Mouse (Mus musculus) midbrain, embryonic 15.5 days (tissue): Measurements from ENCODE around the gene Pmpca. TPM values are rescaled to one million over a fixed set of nuclear protein-coding genes. Genes with fewer than 3 reads are reported as not detected.
A peak's percentile ranks its signal among the peaks of the same experiment; 100 is the strongest.

ENCODE experiments used
- ATAC-seq: fragments of 200-750 bp; cut with Nextera tagmentation; replicated peaks from 2 replicates; pipeline ENCODE4 v1.8.0; 2017; ENCODE audit warnings: moderate TSS enrichment
- H3K27ac ChIP-seq: fragments of 300-500 bp; sonication (generic); 2 replicates; pipeline ENCODE4 v1.5.1; 2015; ENCODE audit warnings: mild to moderate bottlenecking, inconsistent platforms
- H3K27me3 ChIP-seq: fragments of 300-500 bp; sonication (generic); replicated peaks from 2 replicates; pipeline ENCODE4 v1.6.1; 2015; ENCODE audit warnings: inconsistent platforms
- H3K36me3 ChIP-seq: fragments of 300-500 bp; sonication (generic); replicated peaks from 2 replicates; pipeline ENCODE4 v1.6.1; 2015; ENCODE audit warnings: inconsistent platforms
- H3K4me1 ChIP-seq: fragments of 300-500 bp; sonication (generic); 2 replicates; pipeline ENCODE4 v1.6.1; 2015; ENCODE audit warnings: inconsistent platforms
- H3K4me2 ChIP-seq: fragments of 300-500 bp; sonication (generic); 2 replicates; pipeline ENCODE4 v1.6.1; 2015; ENCODE audit warnings: inconsistent platforms, mild to moderate bottlenecking, moderate library complexity
- H3K4me3 ChIP-seq: fragments of 300-500 bp; sonication (generic); 2 replicates; pipeline ENCODE4 v1.5.1; 2015; ENCODE audit warnings: mild to moderate bottlenecking, inconsistent platforms
- H3K9ac ChIP-seq: fragments of 300-500 bp; sonication (generic); 2 replicates; pipeline ENCODE4 v1.6.1; 2015; ENCODE audit warnings: mild to moderate bottlenecking, inconsistent platforms
- H3K9me3 ChIP-seq: fragments of 300-500 bp; sonication (generic); 2 replicates; pipeline ENCODE4 v1.6.1; 2016; ENCODE audit warnings: inconsistent platforms
- WGBS: fragments of 180-500 bp; shearing (Covaris S2); methylation state at CpG from one replicate; pipeline ENCODE4 v1.1.7; 2015; ENCODE audit warnings: mixed read lengths; 5-methylcytosine and 5-hydroxymethylcytosine counted together
- polyA plus RNA-seq: library from polyadenylated mRNA; unstranded; fragments of >200 nt; fragmentation: Nextera tagmentation; extraction: Ambion mirVana; gene quantifications from 2 replicates; pipeline ENCODE4 v1.2.1, GENCODE M21; 2015

Gene Pmpca
- 92.1 and 97.6 TPM in 2 replicates for polyA plus RNA-seq

- Histone ChIP-seq H3K4me1 (peaks cover 23% of the 10 kb centered on the region), H3K36me3 (peaks cover 60% of the 10 kb centered on the region), H3K4me2 (peak within 1 kb of the TSS; percentile 96), H3K27me3 (no peaks in the 10 kb centered on the region), H3K9ac (peak within 1 kb of the TSS; percentile 90), H3K27ac (peak within 1 kb of the TSS; percentile 77), H3K4me3 (peak within 1 kb of the TSS; percentile 86), H3K9me3 (no peaks in the 10 kb centered on the region)
- ATAC-seq = peak; percentile 93
- WGBS = under 1% methylated on average over 60 of the region's 60 CpGs
Measured at GRCm38 (mm10) chr2:26389154-26389690, at the start of gene Pmpca, which contains the start of gene Entr1. Pmpca (plus strand) TSS chr2:26389339. Entr1 (minus strand) TSS chr2:26389316.

GRCm38 (mm10) chr2:26341510-26341981, 47.6 kb upstream of the Pmpca start:
- WGBS = 92% methylated on average over 2 of the region's 2 CpGs
- Histone ChIP-seq H3K9me3 (no peaks in the 10 kb centered on the region), H3K27ac (no peak overlapping the region; the same call in 1 of the 2 replicates), H3K4me2 (no peak overlapping the region), H3K4me1 (no peaks in the 10 kb centered on the region), H3K9ac (no peak overlapping the region), H3K36me3 (peaks cover 51% of the 10 kb centered on the region), H3K4me3 (no peak overlapping the region), H3K27me3 (no peaks in the 10 kb centered on the region)
- no peak for ATAC-seq

GRCm38 (mm10) chr2:26342044-26342443, 47.1 kb upstream of the Pmpca start:
- WGBS = 86% methylated on average over 10 of the region's 10 CpGs
- H3K9ac ChIP-seq = no peak overlapping the region
- H3K4me1 ChIP-seq = no peaks in the 10 kb centered on the region
- H3K9me3 ChIP-seq = no peaks in the 10 kb centered on the region
- no peak overlapping the region; the same call in 1 of the 2 replicates for H3K27ac ChIP-seq
- no peak overlapping the region for H3K4me2 ChIP-seq
- H3K4me3 ChIP-seq = no peak overlapping the region
- H3K27me3 ChIP-seq = no peaks in the 10 kb centered on the region
- ATAC-seq = no peak
- peaks cover 56% of the 10 kb centered on the region for H3K36me3 ChIP-seq

GRCm38 (mm10) chr2:26342609-26343490, 46.3 kb upstream of the Pmpca start:
- H3K9me3 ChIP-seq = no peaks in the 10 kb centered on the region

GRCm38 (mm10) chr2:26348241-26348640, 40.9 kb upstream of the Pmpca start:
- Histone ChIP-seq H3K27ac (no peak overlapping the region), H3K9ac (no peak overlapping the region), H3K4me2 (no peak overlapping the region), H3K9me3 (no peaks in the 10 kb centered on the region), H3K27me3 (no peaks in the 10 kb centered on the region), H3K4me3 (no peak overlapping the region), H3K36me3 (peaks cover 29% of the 10 kb centered on the region), H3K4me1 (peaks cover 21% of the 10 kb centered on the region)
- WGBS = 72% methylated on average over 6 of the region's 6 CpGs
- no peak for ATAC-seq

More at GRCm38 (mm10) chr2:26342609-26343490, 46.3 kb upstream of the Pmpca start:
- no peak overlapping the region for H3K4me2 ChIP-seq
- 73% methylated on average over 11 of the region's 11 CpGs for WGBS
- H3K4me3 ChIP-seq = no peak overlapping the region
- no peak overlapping the region for H3K9ac ChIP-seq
- H3K27ac ChIP-seq = no peak overlapping the region
- peaks cover 58% of the 10 kb centered on the region for H3K36me3 ChIP-seq
- ATAC-seq = no peak
- no peaks in the 10 kb centered on the region for H3K4me1 ChIP-seq
- H3K27me3 ChIP-seq = no peaks in the 10 kb centered on the region

GRCm38 (mm10) chr2:26351358-26352290, 37.5 kb upstream of the Pmpca start, which contains the start of gene Dnlz:
Dnlz (minus strand) TSS chr2:26352110.
- Histone ChIP-seq H3K27me3 (no peaks in the 10 kb centered on the region), H3K27ac (peak within 1 kb of the TSS; percentile 92), H3K36me3 (peaks cover 11% of the 10 kb centered on the region), H3K4me1 (peaks cover 28% of the 10 kb centered on the region), H3K9me3 (no peaks in the 10 kb centered on the region), H3K4me2 (peak within 1 kb of the TSS; percentile 91), H3K9ac (peak within 1 kb of the TSS; percentile 99), H3K4me3 (peak within 1 kb of the TSS; percentile 91)
- WGBS = 3% methylated on average over 62 of the region's 62 CpGs
- peak; percentile 88 for ATAC-seq

- peak; percentile 46 for ATAC-seq
- no peaks in the 10 kb centered on the region for H3K9me3 ChIP-seq
- H3K4me3 ChIP-seq = peak overlapping the region; percentile 91
- H3K4me2 ChIP-seq = peak overlapping the region; percentile 91
- peak overlapping the region; percentile 92 for H3K27ac ChIP-seq
- peaks cover 5% of the 10 kb centered on the region; the same call in 1 of the 2 replicates for H3K36me3 ChIP-seq
- 2% methylated on average over 36 of the region's 36 CpGs for WGBS
- peaks cover 28% of the 10 kb centered on the region for H3K4me1 ChIP-seq
- H3K27me3 ChIP-seq = no peaks in the 10 kb centered on the region
- peak overlapping the region; percentile 99 for H3K9ac ChIP-seq
Measured at GRCm38 (mm10) chr2:26352291-26352910, 36.7 kb upstream of the Pmpca start.

- Histone ChIP-seq H3K9me3 (no peaks in the 10 kb centered on the region), H3K27me3 (no peaks in the 10 kb centered on the region), H3K4me3 (peak overlapping the region; percentile 91), H3K4me2 (peak overlapping the region; percentile 91), H3K27ac (no peak overlapping the region), H3K4me1 (peaks cover 28% of the 10 kb centered on the region), H3K36me3 (peaks cover 5% of the 10 kb centered on the region; the same call in 1 of the 2 replicates), H3K9ac (peak overlapping the region; percentile 99)
- ATAC-seq = no peak
- WGBS = 90% methylated on average over 11 of the region's 11 CpGs
Measured at GRCm38 (mm10) chr2:26353066-26353980, 35.8 kb upstream of the Pmpca start.

GRCm38 (mm10) chr2:26354401-26354800, 34.7 kb upstream of the Pmpca start:
- no peak overlapping the region for H3K9ac ChIP-seq
- H3K9me3 ChIP-seq = no peaks in the 10 kb centered on the region
- peaks cover 28% of the 10 kb centered on the region for H3K4me1 ChIP-seq
- no peaks in the 10 kb centered on the region for H3K27me3 ChIP-seq
- H3K4me3 ChIP-seq = no peak overlapping the region
- H3K36me3 ChIP-seq = no peaks in the 10 kb centered on the region
- H3K4me2 ChIP-seq = no peak overlapping the region
- H3K27ac ChIP-seq = no peak overlapping the region
- no peak for ATAC-seq
- WGBS = 95% methylated on average over 4 of the region's 4 CpGs

- no peak overlapping the region for H3K4me2 ChIP-seq
- no peak overlapping the region for H3K9ac ChIP-seq
- no peaks in the 10 kb centered on the region for H3K36me3 ChIP-seq
- H3K4me1 ChIP-seq = peaks cover 19% of the 10 kb centered on the region
- H3K27ac ChIP-seq = no peak overlapping the region
- ATAC-seq = no peak
- no peak overlapping the region for H3K4me3 ChIP-seq
- H3K9me3 ChIP-seq = no peaks in the 10 kb centered on the region
- no peaks in the 10 kb centered on the region for H3K27me3 ChIP-seq
- WGBS = 89% methylated on average over 4 of the region's 4 CpGs
Measured at GRCm38 (mm10) chr2:26356231-26356630, 32.9 kb upstream of the Pmpca start.
